Mouse (Mus musculus) erythroblast, embryonic 14.5 days (primary cell): ENCODE data around the gene Gpr35. TPM values are rescaled to one million over a fixed set of nuclear protein-coding genes. Genes with fewer than 3 reads are reported as not detected.

ENCODE experiments used
- H3K27me3 ChIP-seq: 2 replicates; pipeline ENCODE4 v1.6.1; 2012; ENCODE audit warnings: inconsistent platforms; ENCODE audit not compliant: control insufficient read depth
- H3K36me3 ChIP-seq: 2 replicates; pipeline ENCODE4 v1.6.1; 2012; ENCODE audit warnings: mild to moderate bottlenecking, inconsistent platforms; ENCODE audit not compliant: control insufficient read depth
- H3K4me1 ChIP-seq: 2 replicates; pipeline ENCODE4 v1.6.1; 2012; ENCODE audit warnings: inconsistent platforms; ENCODE audit not compliant: control insufficient read depth
- H3K4me3 ChIP-seq: replicated peaks from 2 replicates; pipeline ENCODE3; 2012; ENCODE audit warnings: moderate library complexity, mild to moderate bottlenecking, inconsistent platforms
- H3K9me3 ChIP-seq: 2 replicates; pipeline ENCODE4 v1.6.1; 2012; ENCODE audit warnings: low read length, inconsistent platforms, mixed read lengths; ENCODE audit not compliant: control insufficient read depth
- GATA1 ChIP-seq: IDR thresholded peaks from 2 replicates; pipeline ENCODE4 v1.6.1; 2012; ENCODE audit warnings: low read length, inconsistent platforms, mixed read lengths
- TAL1 ChIP-seq: IDR thresholded peaks from 3 replicates; pipeline ENCODE4 v1.6.1; 2012; ENCODE audit warnings: low read length, inconsistent platforms, mixed read lengths
- polyA plus RNA-seq: library from polyadenylated mRNA; stranded (reverse); fragments of >175 nt; gene quantifications from 2 replicates; pipeline ENCODE4 v1.2.3, GENCODE M21; 2012

Gpr35 gene
- polyA plus RNA-seq, 1 experiment = 0.01 TPM

- H3K4me1 ChIP-seq = no peaks in the 10 kb centered on the region
- no peaks in the 10 kb centered on the region for H3K9me3 ChIP-seq
- no peaks in the 10 kb centered on the region for H3K27me3 ChIP-seq
- no peaks in the 10 kb centered on the region for H3K36me3 ChIP-seq
- TF ChIP-seq TAL1 (no peak), GATA1 (no peak)
- no peak overlapping the region for H3K4me3 ChIP-seq
Observed at GRCm38 (mm10) chr1:92971879-92972795, 21.5 kb downstream of the Gpr35 start.

GRCm38 (mm10) chr1:92972854-92973253 is 22.2 kb downstream of the Gpr35 start:
- Histone ChIP-seq H3K36me3 (no peaks in the 10 kb centered on the region), H3K4me3 (no peak overlapping the region), H3K9me3 (no peaks in the 10 kb centered on the region), H3K27me3 (no peaks in the 10 kb centered on the region), H3K4me1 (no peaks in the 10 kb centered on the region)
- TF ChIP-seq GATA1 (no peak), TAL1 (no peak)

- Histone ChIP-seq H3K27me3 (no peaks in the 10 kb centered on the region), H3K4me3 (no peak overlapping the region), H3K36me3 (no peaks in the 10 kb centered on the region), H3K9me3 (no peaks in the 10 kb centered on the region), H3K4me1 (no peaks in the 10 kb centered on the region)
- no peak for TF ChIP-seq GATA1
- no peak for TF ChIP-seq TAL1
Observed at GRCm38 (mm10) chr1:92976141-92976566, 25.5 kb downstream of the Gpr35 start.

DNA sequence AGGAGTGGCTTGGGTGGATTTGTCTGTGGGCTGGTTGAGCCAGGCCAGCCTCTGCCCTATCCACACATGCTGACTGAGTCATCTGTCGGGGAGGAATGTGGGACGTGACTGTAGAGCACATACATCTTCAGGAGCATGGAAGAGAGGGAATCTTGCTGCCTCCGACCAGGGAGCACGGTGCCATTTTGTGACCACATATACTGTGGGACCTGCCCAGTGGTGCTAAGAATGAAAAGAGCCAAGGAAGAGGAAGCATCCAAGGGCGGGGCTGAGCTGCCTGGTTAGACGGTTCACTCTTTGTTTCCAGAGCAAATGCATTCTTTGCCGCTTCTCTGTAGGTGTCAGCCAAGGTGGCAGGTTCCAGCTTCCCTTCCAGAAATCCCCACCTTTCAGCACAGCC is 28.0 kb downstream of the Gpr35 start:
- TF ChIP-seq GATA1 = no peak
- TF ChIP-seq TAL1 = no peak
- H3K9me3 ChIP-seq = no peaks in the 10 kb centered on the region

DNA sequence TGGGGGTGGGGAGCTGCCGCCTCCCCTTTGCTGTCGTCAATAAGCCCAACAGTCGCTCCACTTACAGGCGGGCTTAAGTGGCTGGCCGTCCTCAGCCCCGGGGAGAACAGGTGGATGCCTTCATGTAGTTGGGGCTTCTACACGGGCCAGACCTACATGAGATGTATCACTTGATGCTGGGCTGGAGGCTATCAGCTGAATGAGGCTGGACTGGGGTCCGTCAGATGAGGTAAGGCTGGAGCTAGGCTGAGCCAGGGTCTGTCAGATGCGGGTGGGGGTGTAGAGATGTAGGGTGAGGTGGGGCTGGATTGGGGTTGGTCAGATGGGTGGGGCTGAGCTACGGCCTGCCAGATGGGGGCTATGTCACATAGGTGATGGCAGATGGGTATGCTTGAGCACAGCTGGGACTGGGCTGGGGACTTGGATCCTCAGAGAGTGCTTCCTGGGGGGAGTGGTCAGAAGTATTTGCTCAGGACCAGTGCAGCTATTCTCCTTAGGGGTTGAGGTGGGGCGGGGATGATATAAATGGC is 28.5 kb downstream of the Gpr35 start:
- Histone ChIP-seq H3K4me3 (no peak overlapping the region), H3K27me3 (no peaks in the 10 kb centered on the region), H3K4me1 (no peaks in the 10 kb centered on the region), H3K9me3 (no peaks in the 10 kb centered on the region), H3K36me3 (no peaks in the 10 kb centered on the region)
- no peak for TF ChIP-seq TAL1
- TF ChIP-seq GATA1 = no peak

More for the DNA sequence above, 28.0 kb downstream of the Gpr35 start:
- Histone ChIP-seq H3K27me3 (no peaks in the 10 kb centered on the region), H3K36me3 (no peaks in the 10 kb centered on the region), H3K4me1 (no peaks in the 10 kb centered on the region), H3K4me3 (no peak overlapping the region)

DNA sequence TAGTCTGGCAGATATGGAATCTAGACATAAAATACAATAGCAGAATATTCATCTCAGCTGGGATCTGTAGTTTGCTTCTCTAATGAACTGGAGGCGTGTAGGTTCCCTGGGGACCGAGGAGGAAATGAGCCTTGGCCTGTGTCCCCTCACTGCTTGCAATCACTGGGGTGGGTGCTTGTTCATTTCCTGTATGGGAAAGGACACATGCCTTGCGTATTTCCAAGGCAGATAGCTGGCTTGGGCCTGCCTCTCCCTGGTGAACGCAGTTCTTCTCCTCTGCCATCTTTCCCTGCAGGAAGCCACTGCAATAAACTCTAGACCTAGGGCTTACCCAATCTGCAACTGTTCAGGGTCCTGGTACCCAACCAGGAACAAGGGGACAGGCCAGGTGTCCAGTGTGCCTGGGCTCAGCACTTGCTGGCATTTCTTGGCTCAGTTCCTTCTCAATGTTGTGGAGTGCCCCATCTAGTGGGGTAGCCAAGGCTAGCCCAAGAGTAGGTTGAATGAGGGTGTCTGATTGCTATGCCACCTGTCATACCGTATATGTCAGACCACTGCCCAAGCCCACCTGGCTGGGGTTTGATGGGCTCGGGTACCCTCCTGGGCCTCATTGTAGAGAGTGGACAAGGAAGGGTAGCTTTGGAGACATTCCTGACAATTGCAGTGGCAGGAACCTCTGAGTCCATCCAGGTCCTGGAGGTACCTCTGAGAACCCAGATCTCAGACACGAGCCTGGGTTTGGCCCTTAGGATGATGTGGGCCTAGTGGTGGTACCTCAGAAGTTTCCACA is 30.6 kb downstream of the Gpr35 start:
- no peaks in the 10 kb centered on the region for H3K36me3 ChIP-seq
- no peaks in the 10 kb centered on the region for H3K4me1 ChIP-seq
- no peak for TF ChIP-seq TAL1
- no peak for TF ChIP-seq GATA1
- no peak overlapping the region for H3K4me3 ChIP-seq
- no peaks in the 10 kb centered on the region for H3K9me3 ChIP-seq
- H3K27me3 ChIP-seq = no peaks in the 10 kb centered on the region

DNA sequence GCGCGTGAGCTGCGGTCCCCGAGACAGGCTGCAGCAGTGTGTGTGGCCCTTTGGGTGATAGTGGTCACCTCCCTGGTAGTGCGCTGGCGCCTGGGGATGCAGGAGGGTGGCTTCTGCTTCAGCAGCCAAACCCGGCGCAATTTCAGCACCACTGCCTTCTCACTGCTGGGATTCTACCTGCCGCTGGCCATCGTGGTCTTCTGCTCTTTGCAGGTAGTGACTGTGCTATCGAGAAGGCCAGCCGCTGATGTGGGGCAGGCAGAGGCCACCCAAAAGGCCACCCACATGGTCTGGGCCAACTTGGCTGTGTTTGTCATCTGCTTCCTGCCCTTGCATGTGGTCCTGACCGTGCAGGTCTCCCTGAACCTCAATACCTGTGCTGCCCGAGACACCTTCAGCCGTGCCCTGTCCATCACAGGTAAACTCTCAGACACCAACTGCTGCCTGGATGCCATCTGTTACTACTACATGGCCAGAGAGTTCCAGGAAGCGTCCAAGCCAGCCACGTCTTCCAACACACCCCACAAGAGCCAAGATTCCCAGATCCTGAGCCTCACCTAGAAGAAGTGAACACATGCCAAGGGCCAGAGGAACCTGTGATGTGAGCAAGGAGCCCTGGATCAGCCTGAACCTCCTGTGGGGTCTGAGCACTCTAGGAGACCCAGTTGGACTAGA is 32.4 kb downstream of the Gpr35 start:
- H3K36me3 ChIP-seq = no peaks in the 10 kb centered on the region

GRCm38 (mm10) chr1:92984999-92985398 is 34.3 kb downstream of the Gpr35 start:
- no peaks in the 10 kb centered on the region for H3K9me3 ChIP-seq
- H3K4me1 ChIP-seq = no peaks in the 10 kb centered on the region
- no peak overlapping the region for H3K4me3 ChIP-seq
- H3K36me3 ChIP-seq = no peaks in the 10 kb centered on the region
- no peaks in the 10 kb centered on the region for H3K27me3 ChIP-seq
- TF ChIP-seq GATA1 (no peak), TAL1 (no peak)

More for the DNA sequence above, 32.4 kb downstream of the Gpr35 start:
- Histone ChIP-seq H3K4me1 (no peaks in the 10 kb centered on the region), H3K4me3 (no peak overlapping the region), H3K9me3 (no peaks in the 10 kb centered on the region), H3K27me3 (no peaks in the 10 kb centered on the region)
- TF ChIP-seq TAL1 (no peak), GATA1 (no peak)

GRCm38 (mm10) chr1:92988894-92989293 is 38.2 kb downstream of the Gpr35 start:
- no peak overlapping the region for H3K4me3 ChIP-seq
- no peaks in the 10 kb centered on the region for H3K36me3 ChIP-seq
- TF ChIP-seq GATA1 = no peak
- TF ChIP-seq TAL1 = no peak
- H3K4me1 ChIP-seq = no peaks in the 10 kb centered on the region
- no peaks in the 10 kb centered on the region for H3K9me3 ChIP-seq
- no peaks in the 10 kb centered on the region for H3K27me3 ChIP-seq
